Mouse (Mus musculus) small intestine, adult 2 months (tissue): ENCODE results near the gene Pycard.

ENCODE experiments used
- CTCF ChIP-seq: fragments of 200-500 bp; IDR thresholded peaks from 2 replicates; pipeline ENCODE4 v1.5.1; 2012; ENCODE audit warnings: low read depth, mild to moderate bottlenecking, control low read depth, inconsistent platforms, low read length, moderate library complexity, mixed read lengths; ENCODE audit not compliant: insufficient replicate concordance, insufficient read length; ENCODE audit errors: extremely low read depth
- POLR2A ChIP-seq: fragments of 200-500 bp; IDR thresholded peaks from 2 replicates; pipeline ENCODE4 v1.6.1; 2012; ENCODE audit warnings: low read depth, mild to moderate bottlenecking, control low read depth, inconsistent platforms, low read length, moderate library complexity

- TF ChIP-seq CTCF (no peak), POLR2A (no peak)
Observed at GRCm38 (mm10) chr7:128025381-128025780, 31.7 kb upstream of the Pycard start.
